Mouse (Mus musculus): Measurements from ENCODE around the gene Chrm2. TPM values are rescaled to one million over a fixed set of nuclear protein-coding genes. Genes with fewer than 3 reads are reported as not detected.

The Chrm2 gene
- polyA plus RNA-seq, 1 experiment from 2014 or later, result 8.0 TPM

DNA sequence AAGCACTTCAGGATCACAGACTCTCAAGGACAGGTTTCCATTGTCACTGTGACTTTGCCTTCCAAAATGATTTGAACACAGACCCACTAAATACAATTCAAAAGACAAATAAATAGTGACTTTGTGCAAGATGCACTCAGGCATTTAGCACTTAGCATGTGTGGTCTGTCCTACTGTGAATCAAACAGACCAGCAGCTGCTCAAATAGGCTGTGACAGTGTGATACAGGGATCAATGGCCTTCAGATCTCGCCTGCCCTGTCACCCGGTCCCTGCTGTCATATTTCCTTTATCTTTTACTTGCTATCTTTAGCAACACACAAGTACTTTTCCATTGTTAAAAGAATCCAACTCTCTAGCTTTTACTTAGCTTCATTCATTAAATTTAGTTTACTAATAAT is 31.8 kb downstream of the Chrm2 start:
- ATAC-seq (ENCODE audit: insufficient number of reproducible peaks, low FRiP score), result no peak

DNA sequence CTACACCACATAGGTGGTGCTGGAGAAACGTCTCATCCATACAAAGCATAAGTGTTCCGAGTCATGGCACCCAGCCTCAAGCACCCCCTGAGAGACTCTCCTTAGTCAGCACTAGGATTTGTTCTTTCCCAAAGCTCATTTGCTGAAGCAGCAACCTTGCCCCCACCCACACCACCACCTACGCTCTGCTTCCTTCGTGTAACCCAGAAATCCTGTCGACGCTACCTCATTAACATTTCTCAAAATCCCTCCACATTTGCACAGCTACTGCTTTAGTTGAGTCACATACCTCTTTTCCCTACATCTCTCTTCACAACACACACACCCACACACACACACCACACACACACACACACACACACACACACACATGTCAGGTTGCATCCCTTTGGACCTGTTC is 50.1 kb downstream of the Chrm2 start:
- 83% methylated on average over 6 of the region's 6 CpGs for WGBS
- Histone ChIP-seq H3K36me3 (no peaks in the 10 kb centered on the region), H3K27me3 (replicated peaks) (no peaks in the 10 kb centered on the region), H3K9ac (no peak overlapping the region), H3K4me1 (replicated peaks) (0 out of 2 replicates have a peak, but pooled peaks cover 3% of the 10 kb centered on the region), H3K4me3 (no peak overlapping the region), H3K4me2 (no peak overlapping the region), H3K9me3 (replicated peaks) (no peaks in the 10 kb centered on the region), H3K27ac (ENCODE audit: poor library complexity, severe bottlenecking) (no peak overlapping the region)
- no peak for ATAC-seq (ENCODE audit: insufficient number of reproducible peaks, low FRiP score)

More for the DNA sequence above, 31.8 kb downstream of the Chrm2 start:
- Histone ChIP-seq H3K27me3 (replicated peaks) (no peaks in the 10 kb centered on the region), H3K4me1 (replicated peaks) (peaks cover 3% of the 10 kb centered on the region; the same call in 1 of the 2 replicates), H3K4me3 (no peak overlapping the region), H3K9ac (no peak overlapping the region), H3K27ac (ENCODE audit: poor library complexity, severe bottlenecking) (peak overlapping the region; percentile 27; the same call in 1 of the 2 replicates), H3K4me2 (no peak overlapping the region), H3K9me3 (replicated peaks) (no peaks in the 10 kb centered on the region), H3K36me3 (no peaks in the 10 kb centered on the region)
- 17% methylated on average over 2 of the region's 2 CpGs for WGBS

DNA sequence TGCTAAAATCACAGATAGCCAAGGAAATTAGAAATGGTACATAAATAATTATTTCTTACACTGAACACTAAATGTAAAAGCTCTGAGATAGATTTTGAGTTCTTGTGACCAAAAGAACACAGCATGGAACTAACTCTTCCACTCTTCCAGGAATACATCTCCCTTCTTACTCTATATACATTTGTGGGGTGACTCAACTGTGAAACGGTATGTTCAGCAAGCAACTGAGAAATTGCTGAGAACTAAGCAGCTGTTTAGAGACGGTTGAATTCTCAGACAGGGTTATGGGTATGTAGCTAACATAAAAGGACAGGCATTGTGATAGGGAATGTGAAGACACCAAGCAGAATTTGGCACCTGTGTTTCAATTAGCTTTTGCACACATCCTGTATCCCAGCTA is 51.3 kb downstream of the Chrm2 start:
- 71% methylated on average over 2 of the region's 2 CpGs for WGBS
- no peak overlapping the region for H3K4me3 ChIP-seq
- ATAC-seq (ENCODE audit: insufficient number of reproducible peaks, low FRiP score), result no peak

DNA sequence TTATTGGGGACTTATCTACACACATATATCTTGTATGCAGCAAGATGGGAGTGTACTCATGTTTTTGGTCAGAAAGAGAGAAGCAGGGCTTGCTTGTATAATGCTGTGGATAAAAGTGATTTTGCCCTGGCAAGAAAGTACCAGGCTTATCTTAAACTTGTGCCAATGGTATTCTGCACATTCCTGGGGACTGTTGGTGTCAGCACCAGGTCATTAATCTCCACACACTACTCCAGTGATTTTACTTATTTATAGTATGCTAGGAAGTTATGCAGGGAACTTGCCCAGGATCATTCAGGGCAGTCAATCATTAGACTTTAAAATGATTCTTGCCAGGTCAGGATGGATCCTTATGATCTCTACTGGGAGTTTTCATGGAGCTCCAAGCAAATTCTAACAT is 63.6 kb downstream of the Chrm2 start:
- Histone ChIP-seq H3K36me3 (no peaks in the 10 kb centered on the region), H3K9ac (no peak overlapping the region), H3K4me1 (replicated peaks) (peaks cover 29% of the 10 kb centered on the region), H3K4me3 (no peak overlapping the region), H3K4me2 (no peak overlapping the region), H3K27ac (ENCODE audit: poor library complexity, severe bottlenecking) (no peak overlapping the region), H3K9me3 (replicated peaks) (no peaks in the 10 kb centered on the region), H3K27me3 (replicated peaks) (no peaks in the 10 kb centered on the region)
- no peak for ATAC-seq (ENCODE audit: insufficient number of reproducible peaks, low FRiP score)

More for the DNA sequence above, 51.3 kb downstream of the Chrm2 start:
- no peaks in the 10 kb centered on the region for H3K36me3 ChIP-seq
- no peak overlapping the region for H3K27ac ChIP-seq (ENCODE audit: poor library complexity, severe bottlenecking)
- H3K27me3 ChIP-seq (replicated peaks), result no peaks in the 10 kb centered on the region
- H3K9me3 ChIP-seq (replicated peaks), result no peaks in the 10 kb centered on the region
- no peaks in the 10 kb centered on the region for H3K4me1 ChIP-seq (replicated peaks)
- H3K4me2 ChIP-seq, result no peak overlapping the region
- H3K9ac ChIP-seq, result no peak overlapping the region

DNA sequence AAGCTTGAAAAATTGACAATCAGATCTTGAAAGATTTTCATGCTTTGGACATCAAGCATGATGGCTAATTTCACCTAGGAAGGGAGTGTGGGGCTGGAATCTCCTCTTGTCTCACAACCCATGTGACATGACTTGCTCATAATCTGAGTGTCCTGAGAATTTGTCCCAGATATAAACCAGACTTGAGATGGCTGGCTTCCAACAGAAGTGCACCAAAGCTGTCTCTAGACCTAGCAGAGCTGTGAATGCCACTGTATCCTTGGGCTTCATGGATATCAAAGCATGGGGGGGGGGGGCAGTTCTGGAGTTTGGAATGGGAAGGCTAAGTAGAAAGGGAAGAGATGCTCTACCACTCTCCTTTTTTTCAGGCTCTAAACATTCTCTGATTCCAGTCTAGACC is 67.2 kb downstream of the Chrm2 start:
- H3K9ac ChIP-seq, result no peak overlapping the region
- H3K27me3 ChIP-seq (replicated peaks), result no peaks in the 10 kb centered on the region
- ATAC-seq (ENCODE audit: insufficient number of reproducible peaks, low FRiP score), result peak; percentile 51; the same call in 1 of the 2 replicates
- no peak overlapping the region for H3K4me2 ChIP-seq
- H3K36me3 ChIP-seq, result no peaks in the 10 kb centered on the region
- H3K27ac ChIP-seq (ENCODE audit: poor library complexity, severe bottlenecking), result peak overlapping the region; percentile 79; the same call in 1 of the 2 replicates
- H3K4me1 ChIP-seq (replicated peaks), result peaks cover 29% of the 10 kb centered on the region
- no peaks in the 10 kb centered on the region for H3K9me3 ChIP-seq (replicated peaks)
- no peak overlapping the region for H3K4me3 ChIP-seq

DNA sequence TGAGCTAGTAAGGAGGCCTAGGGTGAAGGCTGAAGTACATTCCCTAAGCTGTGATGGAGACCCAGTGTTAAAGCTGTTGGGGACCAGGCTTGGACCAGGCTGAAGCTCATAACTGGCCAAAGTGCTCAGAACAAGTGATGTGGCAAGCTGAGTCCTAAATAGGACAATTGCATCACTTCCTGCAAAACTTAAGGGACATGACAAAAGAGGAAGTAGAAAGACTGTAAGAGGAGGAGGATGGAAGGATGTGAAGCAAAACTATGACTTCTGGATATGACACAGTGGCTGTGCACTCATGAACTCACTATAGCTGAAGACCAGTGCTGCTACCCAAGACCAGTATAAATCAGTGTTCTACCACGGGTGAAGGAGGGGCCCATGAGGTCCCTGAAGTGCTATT is 69.1 kb downstream of the Chrm2 start:
- Histone ChIP-seq H3K27ac (ENCODE audit: poor library complexity, severe bottlenecking) (no peak overlapping the region), H3K4me3 (no peak overlapping the region), H3K4me2 (no peak overlapping the region), H3K36me3 (no peaks in the 10 kb centered on the region), H3K4me1 (replicated peaks) (peaks cover 25% of the 10 kb centered on the region), H3K9me3 (replicated peaks) (no peaks in the 10 kb centered on the region), H3K9ac (no peak overlapping the region), H3K27me3 (replicated peaks) (no peaks in the 10 kb centered on the region)
- WGBS, result 61% methylated on average over 1 of the region's 1 CpGs
- ATAC-seq (ENCODE audit: insufficient number of reproducible peaks, low FRiP score), result no peak

DNA sequence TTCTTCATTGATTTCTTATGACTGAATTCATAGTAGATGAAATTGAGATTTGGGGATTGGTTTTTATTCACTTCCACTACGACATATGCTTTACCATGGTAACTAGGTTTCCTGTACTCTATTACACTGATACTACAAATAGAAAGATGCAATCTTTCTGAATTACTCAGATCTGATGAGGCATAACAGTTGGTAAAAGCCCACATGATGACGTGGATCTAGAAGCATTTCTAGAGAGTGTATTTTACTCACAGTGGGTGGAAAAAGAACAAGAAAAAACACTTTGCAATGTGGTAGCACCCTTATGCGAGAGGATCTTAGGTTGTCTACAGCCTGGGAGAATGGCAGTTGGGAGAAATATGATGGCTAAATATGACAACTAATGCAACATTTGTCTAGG is 76.1 kb downstream of the Chrm2 start:
- H3K9me3 ChIP-seq (replicated peaks), result no peaks in the 10 kb centered on the region
- no peaks in the 10 kb centered on the region; the same call in 1 of the 2 replicates for H3K4me1 ChIP-seq (replicated peaks)
- H3K9ac ChIP-seq, result no peak overlapping the region
- no peak for ATAC-seq (ENCODE audit: insufficient number of reproducible peaks, low FRiP score)
- no peak overlapping the region for H3K4me2 ChIP-seq
- WGBS, result 83% methylated on average over 3 of the region's 3 CpGs
- no peak overlapping the region for H3K27ac ChIP-seq (ENCODE audit: poor library complexity, severe bottlenecking)
- no peaks in the 10 kb centered on the region for H3K27me3 ChIP-seq (replicated peaks)
- H3K36me3 ChIP-seq, result no peaks in the 10 kb centered on the region
- no peak overlapping the region for H3K4me3 ChIP-seq

DNA sequence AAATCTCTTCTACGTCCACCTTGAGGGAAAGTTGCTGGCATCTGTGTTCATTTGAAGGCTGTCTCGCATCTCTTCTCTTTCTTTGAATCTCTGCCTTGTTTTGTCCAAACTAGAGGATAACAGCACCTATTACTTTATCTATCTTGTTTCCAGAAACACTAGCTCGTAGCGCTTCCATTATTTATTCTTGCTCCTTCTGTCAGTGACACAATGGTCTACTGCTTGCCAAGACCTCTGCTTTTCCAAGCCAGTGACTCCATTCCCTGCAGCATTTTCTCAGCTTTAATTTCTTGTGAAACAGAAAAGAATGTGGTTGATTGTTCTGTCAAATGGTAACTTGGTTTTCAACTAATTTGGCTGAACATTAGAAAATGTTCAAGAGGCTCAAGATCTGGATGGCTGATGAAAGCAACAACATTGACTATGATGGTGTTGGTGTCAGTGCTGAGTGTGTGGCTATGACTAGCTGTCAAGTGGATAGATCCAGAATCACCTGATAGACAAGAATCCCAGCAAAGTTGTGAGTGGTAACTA is 96.3 kb downstream of the Chrm2 start:
- 62% methylated on average over 4 of the region's 4 CpGs for WGBS
- Histone ChIP-seq H3K27ac (ENCODE audit: poor library complexity, severe bottlenecking) (no peak overlapping the region), H3K4me3 (no peak overlapping the region), H3K36me3 (no peaks in the 10 kb centered on the region), H3K4me1 (replicated peaks) (peaks cover 17% of the 10 kb centered on the region; the same call in 1 of the 2 replicates), H3K9me3 (replicated peaks) (no peaks in the 10 kb centered on the region), H3K9ac (no peak overlapping the region), H3K27me3 (replicated peaks) (no peaks in the 10 kb centered on the region), H3K4me2 (no peak overlapping the region)
- no peak for ATAC-seq (ENCODE audit: insufficient number of reproducible peaks, low FRiP score)

DNA sequence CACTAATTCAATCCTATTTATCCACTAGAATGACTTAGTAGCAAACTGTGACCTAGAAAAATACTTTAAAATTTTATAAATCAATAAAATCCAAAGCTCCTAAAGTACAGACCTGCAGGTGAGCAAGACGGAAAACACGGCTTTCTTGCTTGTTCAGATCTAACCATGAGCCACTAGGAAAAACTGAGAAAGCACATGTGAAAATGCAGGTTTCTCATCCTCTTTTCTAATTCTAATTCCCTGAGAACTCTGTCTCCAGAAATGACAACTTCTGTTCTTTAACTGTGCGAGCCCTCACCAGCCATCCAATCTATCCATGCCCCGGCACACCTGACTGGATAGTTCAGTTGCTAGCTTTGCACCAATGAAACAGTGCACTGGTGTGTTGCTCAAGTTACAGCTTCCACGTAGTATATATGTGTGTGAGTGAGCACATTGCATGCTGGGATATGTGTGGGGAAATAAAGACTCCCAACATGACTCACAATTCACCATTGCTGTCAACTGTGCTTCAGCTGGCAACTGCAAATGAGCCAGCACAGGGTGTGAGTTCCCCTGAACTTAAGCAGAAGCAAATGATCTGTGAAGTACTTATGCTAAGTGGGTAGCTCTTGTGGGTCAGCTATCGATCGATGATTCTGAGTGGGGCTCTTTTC is 119.3 kb downstream of the Chrm2 start:
- ATAC-seq (ENCODE audit: insufficient number of reproducible peaks, low FRiP score), result 0 out of 2 replicates have a peak, but pooled peaks have one; percentile 22

DNA sequence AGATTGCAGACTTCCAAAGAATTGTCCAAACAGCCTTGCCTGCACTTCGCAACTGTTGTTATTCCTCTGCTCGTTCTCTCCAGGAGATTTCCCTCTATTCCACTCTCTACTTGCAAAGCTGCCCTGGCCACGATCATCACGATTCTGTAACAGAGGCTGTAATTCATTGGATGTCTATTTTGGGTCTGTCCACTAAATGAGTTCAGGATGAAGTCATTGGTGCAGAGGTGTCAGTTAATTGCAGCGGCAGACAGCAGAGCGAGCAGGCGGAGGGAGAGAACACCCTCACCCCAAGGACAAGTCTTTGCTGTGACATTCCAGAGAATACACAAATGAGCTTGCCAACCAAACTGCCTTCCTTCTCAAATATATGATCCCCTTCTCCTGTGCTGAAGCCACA is 120.1 kb downstream of the Chrm2 start:
- no peaks in the 10 kb centered on the region for H3K27me3 ChIP-seq (replicated peaks)
- H3K9ac ChIP-seq, result no peak overlapping the region
- peaks cover 16% of the 10 kb centered on the region for H3K4me1 ChIP-seq (replicated peaks)
- WGBS, result 18% methylated on average over 7 of the region's 7 CpGs
- no peaks in the 10 kb centered on the region for H3K9me3 ChIP-seq (replicated peaks)
- H3K4me2 ChIP-seq, result peak overlapping the region; percentile 29; the same call in 1 of the 2 replicates
- no peak overlapping the region for H3K4me3 ChIP-seq
- H3K36me3 ChIP-seq, result no peaks in the 10 kb centered on the region
- H3K27ac ChIP-seq (ENCODE audit: poor library complexity, severe bottlenecking), result peak overlapping the region; percentile 94
- peak; percentile 75 for ATAC-seq (ENCODE audit: insufficient number of reproducible peaks, low FRiP score)

More for the DNA sequence above, 119.3 kb downstream of the Chrm2 start:
- Histone ChIP-seq H3K9me3 (replicated peaks) (no peaks in the 10 kb centered on the region), H3K9ac (no peak overlapping the region), H3K27me3 (replicated peaks) (no peaks in the 10 kb centered on the region), H3K4me1 (replicated peaks) (peaks cover 16% of the 10 kb centered on the region), H3K4me3 (no peak overlapping the region), H3K27ac (ENCODE audit: poor library complexity, severe bottlenecking) (peak overlapping the region; percentile 94), H3K4me2 (no peak overlapping the region), H3K36me3 (no peaks in the 10 kb centered on the region)
- 65% methylated on average over 7 of the region's 7 CpGs for WGBS

DNA sequence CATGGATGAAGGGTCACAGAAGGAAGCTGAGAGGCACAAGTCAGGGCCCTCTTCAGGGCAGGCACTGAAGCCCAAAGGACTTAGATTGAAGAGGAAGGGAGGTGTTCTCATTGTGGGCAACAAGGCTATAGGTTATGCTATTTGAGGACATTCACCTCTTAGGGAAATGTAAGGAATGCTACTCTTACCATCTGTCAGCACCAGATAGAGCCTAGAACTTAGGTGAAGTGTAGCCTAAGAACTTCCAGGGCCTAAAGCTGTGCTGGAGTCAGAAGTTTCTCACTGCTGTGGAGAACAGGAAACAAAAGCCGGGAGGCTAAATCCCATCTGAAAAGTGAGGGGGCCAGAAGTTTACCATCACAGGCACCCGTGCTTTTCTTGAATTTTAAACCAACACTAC is 120.6 kb downstream of the Chrm2 start:
- Histone ChIP-seq H3K4me3 (no peak overlapping the region), H3K27ac (ENCODE audit: poor library complexity, severe bottlenecking) (peak overlapping the region; percentile 94), H3K27me3 (replicated peaks) (no peaks in the 10 kb centered on the region), H3K4me2 (no peak overlapping the region), H3K9ac (no peak overlapping the region), H3K9me3 (replicated peaks) (no peaks in the 10 kb centered on the region), H3K4me1 (replicated peaks) (peaks cover 16% of the 10 kb centered on the region), H3K36me3 (no peaks in the 10 kb centered on the region)
- 14% methylated on average over 2 of the region's 2 CpGs for WGBS
- 0 out of 2 replicates have a peak, but pooled peaks have one; percentile 42 for ATAC-seq (ENCODE audit: insufficient number of reproducible peaks, low FRiP score)

All from heart, embryonic 12.5 days (tissue).